ENCODE assay signal across 8 mouse cellular contexts in the genomic region with DNA sequence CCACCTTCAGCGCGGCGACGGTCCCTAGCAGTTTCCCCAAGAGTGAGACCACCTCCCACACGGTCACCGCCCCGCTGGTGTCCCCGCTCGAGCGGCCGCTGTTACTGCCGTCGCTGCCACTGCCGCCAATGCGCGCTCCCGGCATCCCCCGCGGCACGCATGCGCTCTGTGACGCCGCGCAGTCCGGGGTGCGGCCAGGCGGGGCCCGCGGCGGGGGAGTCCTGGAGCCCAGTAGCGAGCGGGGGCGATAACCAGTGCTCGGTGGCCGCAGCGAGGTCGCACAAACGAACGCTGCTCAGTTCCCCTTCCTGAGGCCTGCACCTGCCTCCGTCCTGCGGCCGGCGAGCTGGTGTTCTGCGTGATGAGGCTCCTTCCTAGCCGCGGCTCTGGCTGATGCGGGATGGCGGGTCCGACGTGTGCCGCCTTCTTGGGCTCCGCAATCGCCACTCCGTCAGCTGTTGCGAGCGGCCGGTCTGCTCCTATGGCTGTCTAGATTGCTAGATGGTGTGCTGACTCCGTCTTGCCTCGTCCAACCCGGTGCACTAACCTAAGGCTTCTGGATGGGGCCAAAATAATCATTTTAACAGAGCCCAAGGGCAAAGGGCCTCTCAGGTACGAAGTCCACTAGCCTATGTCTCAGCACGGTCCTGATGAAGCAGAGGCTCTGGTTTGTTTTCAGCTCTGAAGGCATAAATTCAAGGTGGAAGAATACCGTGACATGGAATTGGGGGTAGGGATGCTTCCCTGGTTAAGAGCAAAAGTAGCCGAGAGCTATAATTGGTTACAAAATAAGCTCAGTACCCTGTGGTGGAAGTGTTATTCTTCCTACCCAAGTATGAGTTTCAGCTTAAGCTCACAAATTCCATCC. TPM values are rescaled to one million over a fixed set of nuclear protein-coding genes. Genes with fewer than 3 reads are reported as not detected.
DNase-seq lines count a peak whose midpoint lies in the region; ATAC-seq and TF ChIP-seq lines count a peak whose summit lies in the region.

No protein-coding gene starts in this region.

- peak; percentile 86; the same call in 1 of the 2 replicates for TF ChIP-seq POLR2A in CH12.LX (IDR thresholded peaks at IDR 0.05; ENCODE audit: low read depth, low read length)

- DNase-seq in CH12.LX (ENCODE audit: extremely low read depth): peak; percentile 76
- DNase-seq in c-Kit-positive CD71-positive TER-119-negative erythroid progenitor cells, embryonic 14.5 days (ENCODE audit: low read depth): peak; percentile 76
- DNase-seq in forebrain, embryonic 11.5 days (ENCODE audit: low spot score): peak; percentile 94
- peak; percentile 89 to 96 for DNase-seq in kidney, postnatal 36 days
- DNase-seq in neural tube, embryonic 11.5 days (ENCODE audit: low spot score): peak; percentile 94

- no peaks in the 10 kb centered on the region for H3K27me3 ChIP-seq in CH12.LX (replicated peaks)
- H3K27me3 ChIP-seq in forebrain, embryonic 11.5 days (ENCODE audit: control insufficient read depth, insufficient read depth, low read length): no peaks in the 10 kb centered on the region
- H3K27me3 ChIP-seq in heart, embryonic 16.5 days (ENCODE audit: control insufficient read depth, insufficient read depth, low read length): no peaks in the 10 kb centered on the region
- H3K27me3 ChIP-seq in liver, embryonic 15.5 days: no peaks in the 10 kb centered on the region
- H3K27me3 ChIP-seq in neural tube, embryonic 11.5 days (ENCODE audit: control insufficient read depth, insufficient read depth, low read length): no peaks in the 10 kb centered on the region
- no peaks in the 10 kb centered on the region for H3K27me3 ChIP-seq in stomach, embryonic 16.5 days (ENCODE audit: control insufficient read depth, insufficient read depth, low read length)

- dilution Hi-C loops in CH12.LX (cut with MboI; ENCODE audit: extremely low pct_ligation_motif_present, extremely low pct_unique_long_range_greater_than_20kb, low sequenced_read_pairs): no loop called here

- no peak for TF ChIP-seq EP300 in CH12.LX (IDR thresholded peaks at IDR 0.05; ENCODE audit: low read length)

- peak overlapping the region; percentile 67 for H3K27ac ChIP-seq in CH12.LX (ENCODE audit: insufficient read depth, low read depth)
- peak overlapping the region; percentile 87 for H3K27ac ChIP-seq in forebrain, embryonic 11.5 days (ENCODE audit: low read depth, low read length)
- H3K27ac ChIP-seq in heart, embryonic 16.5 days (ENCODE audit: low read length): peak overlapping the region; percentile 94
- peak overlapping the region; percentile 98 for H3K27ac ChIP-seq in liver, embryonic 15.5 days (replicated peaks)
- H3K27ac ChIP-seq in neural tube, embryonic 11.5 days (ENCODE audit: low read depth, low read length): peak overlapping the region; percentile 82
- H3K27ac ChIP-seq in stomach, embryonic 16.5 days (ENCODE audit: low read length): peak overlapping the region; percentile 92

- peaks cover 2 to 20% of the 10 kb centered on the region in 2 experiments; a peak in 2 of 4 replicates for H3K4me1 ChIP-seq in CH12.LX (ENCODE audit: control insufficient read depth in 1 of 2, insufficient read depth in 2 of 2)
- peaks cover 5% of the 10 kb centered on the region for H3K4me1 ChIP-seq in forebrain, embryonic 11.5 days (replicated peaks; ENCODE audit: control insufficient read depth, insufficient read depth, low read length)
- H3K4me1 ChIP-seq in heart, embryonic 16.5 days (ENCODE audit: control insufficient read depth, insufficient read depth, low read length): peaks cover 20% of the 10 kb centered on the region
- H3K4me1 ChIP-seq in liver, embryonic 15.5 days (replicated peaks): peaks cover 42% of the 10 kb centered on the region
- H3K4me1 ChIP-seq in neural tube, embryonic 11.5 days (ENCODE audit: control insufficient read depth, insufficient read depth, low read length): peaks cover 4% of the 10 kb centered on the region
- H3K4me1 ChIP-seq in stomach, embryonic 16.5 days (ENCODE audit: control insufficient read depth, insufficient read depth, low read length): peaks cover 17% of the 10 kb centered on the region

- peak; percentile 91 for ATAC-seq in forebrain, embryonic 11.5 days (replicated peaks; ENCODE audit: low FRiP score)
- ATAC-seq in heart, embryonic 16.5 days (replicated peaks; ENCODE audit: extremely low read depth, insufficient read depth, low FRiP score): peak; percentile 91
- peak; percentile 89 for ATAC-seq in liver, embryonic 15.5 days (ENCODE audit: insufficient read depth)
- peak; percentile 89 for ATAC-seq in neural tube, embryonic 11.5 days (ENCODE audit: insufficient read depth, low FRiP score, low TSS enrichment)
- ATAC-seq in stomach, embryonic 16.5 days (ENCODE audit: insufficient read depth, low FRiP score): peak; percentile 93

- in situ Hi-C loops in CH12.LX (cut with MboI; ENCODE audit: low pct_ligation_motif_present, low pct_unique_long_range_greater_than_20kb, low sequenced_read_pairs): no loop called here

- no peak for TF ChIP-seq RAD21 in CH12.LX (IDR thresholded peaks at IDR 0.05; ENCODE audit: low read depth, low read length)

- peak overlapping the region; percentile 95 for H3K9ac ChIP-seq in CH12.LX (ENCODE audit: insufficient read depth, low read depth)
- peak overlapping the region; percentile 91 for H3K9ac ChIP-seq in forebrain, embryonic 11.5 days (ENCODE audit: low read length)
- H3K9ac ChIP-seq in heart, embryonic 16.5 days (ENCODE audit: low read length): peak overlapping the region; percentile 97
- peak overlapping the region; percentile 90 for H3K9ac ChIP-seq in liver, embryonic 15.5 days
- peak overlapping the region; percentile 89 for H3K9ac ChIP-seq in neural tube, embryonic 11.5 days (ENCODE audit: low read length)
- peak overlapping the region; percentile 84 for H3K9ac ChIP-seq in stomach, embryonic 16.5 days (ENCODE audit: low read length)

- H3K79me2 ChIP-seq in CH12.LX (replicated peaks; ENCODE audit: control insufficient read depth, extremely low read depth, insufficient read depth, poor library complexity, severe bottlenecking): peaks cover 40% of the 10 kb centered on the region

- H3K4me2 ChIP-seq in CH12.LX (ENCODE audit: insufficient read depth, low read depth, poor library complexity, severe bottlenecking): peak overlapping the region; percentile 98
- peak overlapping the region; percentile 57 for H3K4me2 ChIP-seq in forebrain, embryonic 11.5 days (ENCODE audit: low read depth, low read length, severe bottlenecking)
- H3K4me2 ChIP-seq in heart, embryonic 16.5 days (ENCODE audit: low read depth, low read length): peak overlapping the region; percentile 85
- peak overlapping the region; percentile 88 for H3K4me2 ChIP-seq in liver, embryonic 15.5 days
- peak overlapping the region; percentile 87 for H3K4me2 ChIP-seq in neural tube, embryonic 11.5 days (ENCODE audit: low read depth)
- peak overlapping the region; percentile 81 for H3K4me2 ChIP-seq in stomach, embryonic 16.5 days (ENCODE audit: low read depth, low read length)

- H3K36me3 ChIP-seq in CH12.LX (replicated peaks in 1 of 2; ENCODE audit: control insufficient read depth in 1 of 2, insufficient read depth in 1 of 2, low read length in 1 of 2): peaks cover 0 to 9% of the 10 kb centered on the region in 2 experiments
- no peaks in the 10 kb centered on the region for H3K36me3 ChIP-seq in forebrain, embryonic 11.5 days (ENCODE audit: control insufficient read depth, insufficient read depth, low read length)
- H3K36me3 ChIP-seq in heart, embryonic 16.5 days (ENCODE audit: control insufficient read depth, insufficient read depth): no peaks in the 10 kb centered on the region
- H3K36me3 ChIP-seq in liver, embryonic 15.5 days (replicated peaks): peaks cover 5% of the 10 kb centered on the region; the same call in 1 of the 2 replicates
- no peaks in the 10 kb centered on the region for H3K36me3 ChIP-seq in neural tube, embryonic 11.5 days (ENCODE audit: control insufficient read depth, insufficient read depth, low read length)
- H3K36me3 ChIP-seq in stomach, embryonic 16.5 days (ENCODE audit: control insufficient read depth, insufficient read depth, low read length): no peaks in the 10 kb centered on the region

- no peaks in the 10 kb centered on the region for H3K9me3 ChIP-seq in CH12.LX (replicated peaks; ENCODE audit: low read length)
- no peaks in the 10 kb centered on the region for H3K9me3 ChIP-seq in forebrain, embryonic 11.5 days (ENCODE audit: control insufficient read depth, low read length)
- H3K9me3 ChIP-seq in heart, embryonic 16.5 days (replicated peaks; ENCODE audit: control insufficient read depth, low read length): no peaks in the 10 kb centered on the region
- H3K9me3 ChIP-seq in liver, embryonic 15.5 days (replicated peaks): no peaks in the 10 kb centered on the region
- H3K9me3 ChIP-seq in neural tube, embryonic 11.5 days (ENCODE audit: control insufficient read depth, low read length): no peaks in the 10 kb centered on the region
- H3K9me3 ChIP-seq in stomach, embryonic 16.5 days (replicated peaks; ENCODE audit: control insufficient read depth, low read length): no peaks in the 10 kb centered on the region

- no peak for TF ChIP-seq CTCF in CH12.LX (conservative IDR thresholded peaks at IDR 0.05 in 1 of 2, IDR thresholded peaks at IDR 0.05 in 1 of 2; ENCODE audit: low read depth in 2 of 2, low read length in 2 of 2)

- WGBS in forebrain, embryonic 11.5 days: under 1% methylated on average over 60 of the region's 64 CpGs
- under 1% methylated on average over 64 of the region's 64 CpGs for WGBS in heart, embryonic 16.5 days
- WGBS in liver, embryonic 15.5 days (ENCODE audit: insufficient replicate concordance): under 1% methylated on average over 64 of the region's 64 CpGs
- WGBS in neural tube, embryonic 11.5 days: under 1% methylated on average over 63 of the region's 64 CpGs
- 1% methylated on average over 61 of the region's 64 CpGs for WGBS in stomach, embryonic 16.5 days

- peak overlapping the region; percentile 81 to 91 (median 87) for H3K4me3 ChIP-seq in CH12.LX (replicated peaks in 1 of 3; ENCODE audit: low read depth in 2 of 3, low read length in 2 of 3, poor library complexity in 1 of 3)
- H3K4me3 ChIP-seq in forebrain, embryonic 11.5 days (ENCODE audit: low read depth, low read length): peak overlapping the region; percentile 87
- H3K4me3 ChIP-seq in heart, embryonic 16.5 days (ENCODE audit: low read length): peak overlapping the region; percentile 93
- H3K4me3 ChIP-seq in liver, embryonic 15.5 days (replicated peaks): peak overlapping the region; percentile 99
- peak overlapping the region; percentile 93 for H3K4me3 ChIP-seq in neural tube, embryonic 11.5 days (ENCODE audit: low read depth, low read length)
- peak overlapping the region; percentile 97 for H3K4me3 ChIP-seq in stomach, embryonic 16.5 days (replicated peaks; ENCODE audit: low read length)

RNA-seq across cellular contexts. Expression of gene Nup43, which starts 3.9 kb away (rescaled TPM):
- total RNA-seq in CH12.LX (2012; rRNA removed) (47.9 and 53.8 TPM in 2 replicates), CH12.LX (2014; rRNA removed) (117 and 138 TPM in 2 replicates)
- 66.7 and 73.5 TPM in 2 replicates for polyA plus RNA-seq in CH12.LX (2012; ENCODE audit: insufficient read length, low read depth)
- polyA plus RNA-seq in forebrain, embryonic 11.5 days (2014; fragmentation: Nextera tagmentation; extraction: Ambion mirVana): 66.6 and 73.4 TPM in 2 replicates
- polyA plus RNA-seq in heart, embryonic 16.5 days (2015; fragmentation: Nextera tagmentation; extraction: Ambion mirVana): 31.8 and 32.4 TPM in 2 replicates
- polyA plus RNA-seq in liver, embryonic 15.5 days (2015; fragmentation: Nextera tagmentation; extraction: Ambion mirVana): 21.2 and 23.8 TPM in 2 replicates
- 57.3 and 66.2 TPM in 2 replicates for polyA plus RNA-seq in neural tube, embryonic 11.5 days (2014; fragmentation: Nextera tagmentation; extraction: Ambion mirVana)
- 34.2 and 34.5 TPM in 2 replicates for polyA plus RNA-seq in stomach, embryonic 16.5 days (2015; fragmentation: Nextera tagmentation; extraction: Ambion mirVana)

RNA-seq across cellular contexts. Expression of gene Pcmt1, which starts 17.5 kb away (rescaled TPM):
- total RNA-seq in CH12.LX (2012; rRNA removed): 44.4 and 53.7 TPM in 2 replicates
- total RNA-seq in CH12.LX (2014; rRNA removed): 62.2 and 64.5 TPM in 2 replicates
- 56.5 and 58.2 TPM in 2 replicates for polyA plus RNA-seq in CH12.LX (2012; ENCODE audit: insufficient read length, low read depth)
- polyA plus RNA-seq in forebrain, embryonic 11.5 days (2014; fragmentation: Nextera tagmentation; extraction: Ambion mirVana): 140 and 141 TPM in 2 replicates
- 134 and 143 TPM in 2 replicates for polyA plus RNA-seq in heart, embryonic 16.5 days (2015; fragmentation: Nextera tagmentation; extraction: Ambion mirVana)
- polyA plus RNA-seq in liver, embryonic 15.5 days (2015; fragmentation: Nextera tagmentation; extraction: Ambion mirVana): 91.2 and 95.5 TPM in 2 replicates
- polyA plus RNA-seq in neural tube, embryonic 11.5 days (2014; fragmentation: Nextera tagmentation; extraction: Ambion mirVana): 145 TPM in 2 replicates
- polyA plus RNA-seq in stomach, embryonic 16.5 days (2015; fragmentation: Nextera tagmentation; extraction: Ambion mirVana): 105 and 110 TPM in 2 replicates

RNA-seq across cellular contexts. Expression of gene Lats1, which starts 17.6 kb away (rescaled TPM):
- 8.5 and 9.2 TPM in 2 replicates for total RNA-seq in CH12.LX (2012; rRNA removed)
- total RNA-seq in CH12.LX (2014; rRNA removed): 12.4 and 13.4 TPM in 2 replicates
- polyA plus RNA-seq in CH12.LX (2012; ENCODE audit: insufficient read length, low read depth): 11.6 and 12.3 TPM in 2 replicates
- polyA plus RNA-seq in forebrain, embryonic 11.5 days (2014; fragmentation: Nextera tagmentation; extraction: Ambion mirVana): 14.9 and 15.1 TPM in 2 replicates
- polyA plus RNA-seq in heart, embryonic 16.5 days (2015; fragmentation: Nextera tagmentation; extraction: Ambion mirVana): 3.1 TPM in 2 replicates
- polyA plus RNA-seq in liver, embryonic 15.5 days (2015; fragmentation: Nextera tagmentation; extraction: Ambion mirVana): 2.3 and 2.5 TPM in 2 replicates
- polyA plus RNA-seq in neural tube, embryonic 11.5 days (2014; fragmentation: Nextera tagmentation; extraction: Ambion mirVana): 14.2 and 16.8 TPM in 2 replicates
- polyA plus RNA-seq in stomach, embryonic 16.5 days (2015; fragmentation: Nextera tagmentation; extraction: Ambion mirVana): 9.4 TPM in 2 replicates

Comparison
In these comparisons a context has a peak if more than half of its experiments do, and no peak if none do; other contexts are left out.
1. Peak in every context shown above with its lines: DNase-seq, ATAC-seq, H3K4me3 ChIP-seq and H3K27ac ChIP-seq.